Mouse (Mus musculus): ENCODE measurements around the gene Rapgef2. TPM values are rescaled to one million over a fixed set of nuclear protein-coding genes. Genes with fewer than 3 reads are reported as not detected.
A peak's percentile ranks its signal among the peaks of the same experiment; 100 is the strongest.

Rapgef2 gene
- polyA plus RNA-seq, 1 experiment from 2014 or later: 9.2 TPM

GRCm38 (mm10) chr3:79221296-79222191 is 64.8 kb downstream of the Rapgef2 start:
- Histone ChIP-seq H3K27ac (ENCODE audit: poor library complexity, severe bottlenecking) (no peak overlapping the region), H3K27me3 (replicated peaks) (no peaks in the 10 kb centered on the region), H3K4me1 (replicated peaks) (peaks cover 23% of the 10 kb centered on the region), H3K9me3 (replicated peaks) (no peaks in the 10 kb centered on the region), H3K9ac (no peak overlapping the region), H3K4me2 (no peak overlapping the region), H3K36me3 (no peaks in the 10 kb centered on the region), H3K4me3 (no peak overlapping the region)
- 38% methylated on average over 9 of the region's 9 CpGs for WGBS
- 0 out of 2 replicates have a peak, but pooled peaks have one; percentile 57 for ATAC-seq (ENCODE audit: insufficient number of reproducible peaks, low FRiP score)

DNA sequence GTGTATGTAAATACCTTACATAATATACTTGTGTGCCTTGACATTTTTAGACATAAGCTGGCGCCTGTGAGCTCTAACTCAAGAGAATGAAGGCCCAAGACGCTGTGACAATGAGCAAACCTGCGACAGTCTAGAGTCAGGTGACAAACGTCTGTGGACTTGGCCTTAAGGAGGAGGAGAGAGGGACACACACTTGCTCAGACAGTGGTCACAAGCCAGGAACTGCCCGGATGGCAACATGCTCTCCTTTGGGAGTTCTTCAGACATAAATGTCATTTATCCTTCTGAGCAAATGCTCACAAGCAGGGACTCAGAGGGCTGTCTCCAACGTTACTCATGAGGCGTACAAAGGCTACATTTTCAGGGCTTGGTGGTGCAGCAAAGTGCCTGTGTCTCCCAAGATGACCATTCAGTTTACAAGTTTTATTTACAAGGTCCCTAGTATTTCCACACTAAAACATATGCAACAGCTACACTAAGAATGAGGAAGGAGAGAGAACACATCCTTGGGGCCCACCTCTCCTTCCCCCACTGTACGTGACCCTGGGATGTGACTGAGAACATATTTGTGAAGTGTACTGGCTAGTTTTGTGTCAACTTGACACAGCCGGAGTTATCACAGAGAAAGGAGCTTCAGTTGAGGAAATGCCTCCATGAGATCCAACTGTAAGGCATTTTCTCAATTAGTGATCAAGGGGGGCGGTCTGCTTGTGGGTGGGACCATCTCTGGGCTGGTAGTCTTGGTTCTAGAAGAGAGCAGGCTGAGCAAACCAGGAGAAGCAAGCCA is 67.0 kb downstream of the Rapgef2 start:
- WGBS: 61% methylated on average over 10 of the region's 10 CpGs
- Histone ChIP-seq H3K4me1 (replicated peaks) (peaks cover 23% of the 10 kb centered on the region), H3K36me3 (no peaks in the 10 kb centered on the region), H3K27ac (ENCODE audit: poor library complexity, severe bottlenecking) (no peak overlapping the region), H3K4me2 (no peak overlapping the region), H3K27me3 (replicated peaks) (no peaks in the 10 kb centered on the region), H3K9ac (no peak overlapping the region), H3K9me3 (replicated peaks) (no peaks in the 10 kb centered on the region), H3K4me3 (no peak overlapping the region)
- ATAC-seq (ENCODE audit: insufficient number of reproducible peaks, low FRiP score): no peak

DNA sequence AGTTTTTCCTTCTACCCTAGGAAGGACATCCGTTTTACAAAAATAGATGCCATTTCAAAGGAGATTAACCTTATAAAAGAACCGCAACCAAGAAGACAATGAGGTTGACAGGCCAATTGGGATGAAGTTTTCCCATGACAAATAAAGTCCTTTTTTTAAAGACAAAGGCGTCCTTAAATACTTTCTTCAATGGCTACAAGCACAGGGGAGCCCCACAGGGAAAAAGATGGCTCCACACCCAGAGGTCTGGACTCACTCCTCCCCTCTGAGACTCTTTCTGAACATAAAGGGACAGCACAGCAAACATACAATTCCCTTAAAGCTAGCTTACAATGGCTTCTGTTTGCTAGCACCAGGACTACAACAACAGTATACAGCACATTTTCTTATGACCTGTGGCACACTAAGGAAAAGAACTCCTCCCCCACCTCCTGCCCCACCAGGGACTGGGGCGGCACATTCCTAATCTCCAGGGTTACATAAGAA is 67.7 kb downstream of the Rapgef2 start:
- ATAC-seq (ENCODE audit: insufficient number of reproducible peaks, low FRiP score): no peak
- Histone ChIP-seq H3K9me3 (replicated peaks) (no peaks in the 10 kb centered on the region), H3K27ac (ENCODE audit: poor library complexity, severe bottlenecking) (no peak overlapping the region), H3K4me2 (no peak overlapping the region), H3K4me1 (replicated peaks) (peaks cover 24% of the 10 kb centered on the region), H3K9ac (no peak overlapping the region), H3K4me3 (no peak overlapping the region), H3K36me3 (no peaks in the 10 kb centered on the region), H3K27me3 (replicated peaks) (no peaks in the 10 kb centered on the region)
- 52% methylated on average over 4 of the region's 4 CpGs for WGBS

- no peaks in the 10 kb centered on the region for H3K9me3 ChIP-seq (replicated peaks)
- no peak overlapping the region for H3K27ac ChIP-seq (ENCODE audit: poor library complexity, severe bottlenecking)
- no peak overlapping the region for H3K4me3 ChIP-seq
- no peaks in the 10 kb centered on the region for H3K27me3 ChIP-seq (replicated peaks)
- ATAC-seq (ENCODE audit: insufficient number of reproducible peaks, low FRiP score): no peak
- H3K4me1 ChIP-seq (replicated peaks): peaks cover 8% of the 10 kb centered on the region; the same call in 1 of the 2 replicates
- H3K9ac ChIP-seq: no peak overlapping the region
- 70% methylated on average over 5 of the region's 5 CpGs for WGBS
- H3K4me2 ChIP-seq: no peak overlapping the region
- no peaks in the 10 kb centered on the region for H3K36me3 ChIP-seq
These were observed 76.1 kb downstream of the Rapgef2 start for GRCm38 (mm10) chr3:79210243-79210642.

DNA sequence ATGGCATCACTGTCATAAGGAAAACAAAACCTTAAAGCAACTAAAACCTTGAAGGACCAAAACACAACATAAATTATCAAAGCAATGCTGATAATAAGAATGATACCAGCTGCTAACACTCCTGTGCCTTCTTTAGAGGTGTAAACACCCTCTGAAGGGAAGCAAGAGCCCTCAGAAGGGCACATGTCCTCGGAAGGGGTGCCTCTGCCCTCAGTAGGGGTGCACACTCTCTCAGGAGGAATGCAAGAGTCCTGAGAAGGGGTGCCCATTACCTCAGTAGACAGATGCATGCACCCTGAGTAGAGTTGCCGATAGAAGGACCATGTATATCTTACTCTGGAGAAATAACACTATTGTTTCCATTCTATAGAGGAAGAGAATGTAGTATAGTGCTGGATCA is 79.1 kb downstream of the Rapgef2 start:
- Histone ChIP-seq H3K27ac (ENCODE audit: poor library complexity, severe bottlenecking) (no peak overlapping the region), H3K4me2 (no peak overlapping the region), H3K4me3 (no peak overlapping the region), H3K36me3 (no peaks in the 10 kb centered on the region), H3K9me3 (replicated peaks) (no peaks in the 10 kb centered on the region), H3K27me3 (replicated peaks) (no peaks in the 10 kb centered on the region), H3K4me1 (replicated peaks) (peaks cover 11% of the 10 kb centered on the region), H3K9ac (no peak overlapping the region)
- WGBS: 77% methylated on average over 2 of the region's 2 CpGs
- no peak for ATAC-seq (ENCODE audit: insufficient number of reproducible peaks, low FRiP score)

GRCm38 (mm10) chr3:79206524-79206923 is 79.8 kb downstream of the Rapgef2 start:
- peaks cover 11% of the 10 kb centered on the region for H3K4me1 ChIP-seq (replicated peaks)
- no peaks in the 10 kb centered on the region for H3K36me3 ChIP-seq
- H3K27me3 ChIP-seq (replicated peaks): no peaks in the 10 kb centered on the region
- H3K4me2 ChIP-seq: no peak overlapping the region
- no peaks in the 10 kb centered on the region for H3K9me3 ChIP-seq (replicated peaks)
- H3K4me3 ChIP-seq: no peak overlapping the region
- no peak for ATAC-seq (ENCODE audit: insufficient number of reproducible peaks, low FRiP score)
- no peak overlapping the region for H3K27ac ChIP-seq (ENCODE audit: poor library complexity, severe bottlenecking)
- no peak overlapping the region for H3K9ac ChIP-seq
- WGBS: 89% methylated on average over 7 of the region's 7 CpGs

DNA sequence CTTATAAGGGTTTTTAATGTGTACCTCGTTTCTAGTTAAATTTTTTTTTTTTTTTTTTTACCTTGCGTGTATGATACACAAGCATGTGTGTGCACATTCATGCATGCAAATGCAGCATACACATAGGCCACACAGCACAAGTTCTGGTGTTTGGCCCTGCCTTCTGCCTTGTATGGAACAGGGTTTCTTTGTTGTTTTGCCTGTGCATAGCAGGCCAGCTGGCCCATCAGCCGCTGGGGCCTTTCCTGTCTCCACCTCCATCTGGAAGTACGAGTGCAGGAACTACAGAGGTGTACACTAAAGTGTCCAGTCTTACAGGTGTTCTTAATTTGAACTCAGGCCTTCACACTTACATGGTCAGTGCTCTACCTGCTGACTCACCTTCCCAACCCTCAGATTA is 80.3 kb downstream of the Rapgef2 start:
- 83% methylated on average over 4 of the region's 4 CpGs for WGBS
- Histone ChIP-seq H3K9me3 (replicated peaks) (no peaks in the 10 kb centered on the region), H3K27me3 (replicated peaks) (no peaks in the 10 kb centered on the region), H3K36me3 (no peaks in the 10 kb centered on the region), H3K4me1 (replicated peaks) (peaks cover 11% of the 10 kb centered on the region), H3K27ac (ENCODE audit: poor library complexity, severe bottlenecking) (no peak overlapping the region), H3K4me3 (no peak overlapping the region), H3K4me2 (no peak overlapping the region), H3K9ac (no peak overlapping the region)
- no peak for ATAC-seq (ENCODE audit: insufficient number of reproducible peaks, low FRiP score)

DNA sequence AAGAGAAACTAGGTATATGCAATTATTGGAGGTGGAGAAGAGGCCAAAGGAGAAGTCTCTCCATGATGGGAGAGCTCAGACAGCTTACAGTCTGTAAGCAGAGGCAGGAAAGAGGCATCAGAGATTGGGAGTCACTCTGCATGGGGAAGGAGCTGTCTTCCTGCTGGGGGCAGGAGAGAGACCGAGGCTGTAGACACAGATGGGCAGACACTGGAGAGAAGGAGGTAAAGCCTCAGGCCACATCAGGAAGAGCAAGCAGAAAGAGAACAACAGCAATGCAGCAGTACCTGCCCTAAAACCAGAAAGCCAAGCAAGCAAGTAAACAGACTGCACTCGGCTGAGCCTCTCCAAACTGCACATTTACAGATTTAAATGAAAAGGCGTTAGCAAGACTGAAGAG is 81.2 kb downstream of the Rapgef2 start:
- no peak overlapping the region for H3K4me3 ChIP-seq
- H3K27me3 ChIP-seq (replicated peaks): no peaks in the 10 kb centered on the region
- H3K9ac ChIP-seq: no peak overlapping the region
- no peak overlapping the region for H3K4me2 ChIP-seq
- 47% methylated on average over 3 of the region's 3 CpGs for WGBS
- H3K27ac ChIP-seq (ENCODE audit: poor library complexity, severe bottlenecking): no peak overlapping the region
- H3K4me1 ChIP-seq (replicated peaks): peaks cover 11% of the 10 kb centered on the region
- H3K36me3 ChIP-seq: no peaks in the 10 kb centered on the region
- H3K9me3 ChIP-seq (replicated peaks): no peaks in the 10 kb centered on the region
- ATAC-seq (ENCODE audit: insufficient number of reproducible peaks, low FRiP score): no peak

DNA sequence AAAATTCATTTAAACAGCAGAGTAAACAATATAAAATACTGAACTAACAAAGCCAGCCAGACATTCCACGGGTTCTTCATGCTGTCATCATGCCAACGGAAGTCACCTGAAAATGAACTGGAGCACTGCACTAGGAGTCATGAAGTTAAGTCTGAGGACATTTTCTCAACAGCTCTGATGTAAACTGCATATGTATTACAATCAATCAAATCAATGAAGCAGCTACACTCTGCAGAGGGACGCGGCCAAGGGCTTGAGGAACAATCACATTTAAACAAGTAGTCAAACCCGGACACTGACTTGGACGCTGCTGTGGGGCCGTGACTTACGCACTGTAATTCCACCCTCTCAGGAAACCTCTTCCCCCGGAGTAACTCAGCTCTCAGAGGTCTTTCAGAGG is 82.1 kb downstream of the Rapgef2 start:
- ATAC-seq (ENCODE audit: insufficient number of reproducible peaks, low FRiP score): no peak
- H3K4me3 ChIP-seq: no peak overlapping the region
- 87% methylated on average over 9 of the region's 9 CpGs for WGBS

GRCm38 (mm10) chr3:79203821-79204220 is 82.5 kb downstream of the Rapgef2 start:
- Histone ChIP-seq H3K4me3 (no peak overlapping the region), H3K4me1 (replicated peaks) (peaks cover 11% of the 10 kb centered on the region), H3K36me3 (no peaks in the 10 kb centered on the region), H3K9ac (no peak overlapping the region), H3K9me3 (replicated peaks) (no peaks in the 10 kb centered on the region), H3K4me2 (no peak overlapping the region), H3K27ac (ENCODE audit: poor library complexity, severe bottlenecking) (no peak overlapping the region), H3K27me3 (replicated peaks) (no peaks in the 10 kb centered on the region)
- WGBS: 80% methylated on average over 5 of the region's 5 CpGs
- no peak for ATAC-seq (ENCODE audit: insufficient number of reproducible peaks, low FRiP score)

More for the DNA sequence above, 82.1 kb downstream of the Rapgef2 start:
- Histone ChIP-seq H3K4me1 (replicated peaks) (peaks cover 11% of the 10 kb centered on the region), H3K9ac (no peak overlapping the region), H3K4me2 (no peak overlapping the region), H3K27me3 (replicated peaks) (no peaks in the 10 kb centered on the region), H3K27ac (ENCODE audit: poor library complexity, severe bottlenecking) (no peak overlapping the region), H3K36me3 (no peaks in the 10 kb centered on the region), H3K9me3 (replicated peaks) (no peaks in the 10 kb centered on the region)

- Histone ChIP-seq H3K4me2 (no peak overlapping the region), H3K4me3 (no peak overlapping the region), H3K9me3 (replicated peaks) (no peaks in the 10 kb centered on the region), H3K27ac (ENCODE audit: poor library complexity, severe bottlenecking) (no peak overlapping the region), H3K9ac (no peak overlapping the region), H3K4me1 (replicated peaks) (peaks cover 16% of the 10 kb centered on the region), H3K36me3 (no peaks in the 10 kb centered on the region), H3K27me3 (replicated peaks) (no peaks in the 10 kb centered on the region)
- ATAC-seq (ENCODE audit: insufficient number of reproducible peaks, low FRiP score): peak; percentile 11; the same call in 1 of the 2 replicates
- 62% methylated on average over 3 of the region's 3 CpGs for WGBS
These were observed 83.1 kb downstream of the Rapgef2 start for GRCm38 (mm10) chr3:79203178-79203577.

All from heart, embryonic 12.5 days (tissue).